Mouse (Mus musculus): ENCODE results near the gene Zc3h7b. TPM values are rescaled to one million over a fixed set of nuclear protein-coding genes. Genes with fewer than 3 reads are reported as not detected.
"Not testable (repeated sequence)": the region's sequence is repeated elsewhere in the genome, so short reads cannot be mapped to it uniquely, and the experiment has no call there.

Zc3h7b gene
- total RNA-seq, 4 experiments from 2014 or later, result 66.3 to 109 (median 89.1) TPM

DNA sequence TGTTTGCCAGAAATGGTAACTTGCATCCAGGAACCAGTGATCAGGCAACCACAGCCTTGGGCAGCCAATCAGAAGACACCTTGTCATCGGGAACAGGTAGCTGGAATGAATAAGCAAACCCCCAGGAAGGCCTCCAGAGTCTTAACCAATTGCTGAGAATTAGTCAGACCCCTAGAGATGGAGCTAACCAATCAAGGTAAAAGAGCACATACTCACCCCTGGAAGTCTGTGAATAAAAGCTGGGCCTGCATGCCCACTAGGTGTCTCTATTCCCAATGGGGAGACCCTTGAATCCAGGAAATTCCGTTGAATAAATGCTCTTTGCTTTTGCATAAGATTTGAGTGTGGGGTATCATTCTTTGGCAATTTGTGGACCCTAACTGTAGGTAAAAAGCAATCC is 4.9 kb upstream of the Zc3h7b start:
- DNase-seq, result no peak

GRCm38 (mm10) chr15:81742368-81742767 is 2.5 kb upstream of the Zc3h7b start:
- not testable (repeated sequence) for DNase-seq

DNA sequence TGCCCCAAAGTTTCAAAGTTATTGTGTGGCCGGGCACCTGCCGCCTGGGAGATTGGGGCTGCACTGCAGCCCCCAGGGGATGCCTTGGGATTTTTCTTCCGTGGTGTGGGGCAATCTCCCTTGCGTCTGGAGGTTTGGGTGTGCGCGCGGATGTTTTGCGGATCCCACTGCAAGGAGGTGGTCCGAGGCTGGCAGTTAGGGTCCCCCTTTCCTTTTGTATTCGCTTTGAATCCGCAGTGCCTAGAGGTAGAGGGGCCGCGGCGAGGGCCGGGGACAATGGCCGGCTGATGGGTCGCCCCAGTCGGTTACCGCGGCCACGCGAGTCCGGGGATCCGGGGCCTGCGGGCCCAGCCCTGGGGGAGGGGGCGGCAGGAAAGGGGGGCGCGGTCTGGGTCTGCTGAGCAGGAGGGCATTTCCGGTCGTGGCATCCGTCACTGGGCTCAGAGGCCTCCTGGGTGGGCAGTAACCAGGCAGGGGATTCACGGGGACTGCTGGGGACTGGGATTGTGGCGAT is 801 bp downstream of the Zc3h7b start:
- DNase-seq, result peak; percentile 39

- DNase-seq, result no peak
Observed at GRCm38 (mm10) chr15:81749742-81750141, 4.9 kb downstream of the Zc3h7b start.

GRCm38 (mm10) chr15:81753669-81754068 is 8.8 kb downstream of the Zc3h7b start:
- no peak for DNase-seq

DNA sequence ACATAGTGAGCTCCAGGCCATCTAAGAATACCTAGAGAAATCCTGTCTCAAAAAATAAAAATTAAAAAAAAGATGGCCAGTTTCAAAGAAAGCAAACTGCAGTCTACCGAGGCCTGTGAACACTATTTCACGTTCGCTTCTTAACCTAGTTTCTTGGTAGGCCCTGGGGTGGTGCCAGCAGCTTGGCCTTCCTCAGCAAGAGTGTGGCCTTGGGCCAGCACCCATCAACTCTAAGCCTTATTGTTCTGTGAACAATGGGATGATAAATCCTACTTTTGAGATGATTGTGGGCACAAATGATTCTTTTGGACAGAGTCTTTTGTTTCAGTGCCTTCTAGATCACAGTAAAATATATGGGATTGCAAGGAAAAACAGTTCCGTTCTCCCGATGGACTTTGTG is 13.8 kb downstream of the Zc3h7b start:
- DNase-seq, result peak; percentile 42

GRCm38 (mm10) chr15:81759542-81759941 is 14.7 kb downstream of the Zc3h7b start:
- no peak for DNase-seq

GRCm38 (mm10) chr15:81760361-81761079 is 15.7 kb downstream of the Zc3h7b start:
- DNase-seq, result no peak

- DNase-seq, result no peak
Observed at GRCm38 (mm10) chr15:81761381-81761780, 16.5 kb downstream of the Zc3h7b start.

GRCm38 (mm10) chr15:81761959-81762358 is 17.1 kb downstream of the Zc3h7b start:
- no peak for DNase-seq

DNA sequence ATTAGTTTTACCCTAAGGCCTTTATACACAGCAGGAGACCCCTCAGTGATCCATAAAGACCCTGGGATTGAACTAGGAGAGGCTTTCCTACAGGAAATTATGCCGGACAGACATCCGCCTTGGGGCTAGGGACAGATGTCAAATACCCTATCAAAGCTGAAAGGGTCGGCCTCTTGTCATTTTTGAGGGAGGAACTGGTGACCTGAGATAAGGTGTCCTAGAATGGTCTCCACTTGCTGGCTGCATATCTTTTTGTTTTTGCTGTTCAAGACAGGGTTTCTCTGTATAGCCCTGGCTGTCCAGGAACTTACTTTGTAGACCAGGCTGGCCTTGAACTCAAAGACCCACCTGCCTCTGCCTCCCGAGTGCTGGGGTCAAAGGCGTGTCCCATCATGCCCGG is 19.7 kb downstream of the Zc3h7b start:
- DNase-seq, result no peak

GRCm38 (mm10) chr15:81765651-81766050 is 20.8 kb downstream of the Zc3h7b start:
- no peak for DNase-seq

DNA sequence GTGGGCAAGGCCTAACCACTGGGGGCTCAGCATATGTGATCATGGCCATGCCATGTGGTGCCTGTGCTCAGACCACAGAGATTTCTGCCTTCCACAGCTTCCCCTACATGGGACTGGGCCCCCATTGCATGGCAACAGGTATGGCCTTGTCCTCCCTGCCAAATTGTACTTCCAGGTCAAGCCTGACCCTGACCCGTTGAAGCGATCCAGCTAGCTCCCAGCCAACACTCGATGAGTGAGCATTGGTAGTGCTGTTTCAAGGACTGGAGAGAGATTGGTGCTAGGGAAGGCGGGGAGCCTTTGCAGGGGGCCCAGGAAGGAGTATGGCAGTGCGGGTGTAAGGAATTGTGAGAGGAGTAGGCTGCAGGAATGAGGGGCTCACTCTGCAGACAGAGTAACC is 21.6 kb downstream of the Zc3h7b start:
- peak; percentile 53 for DNase-seq

DNA sequence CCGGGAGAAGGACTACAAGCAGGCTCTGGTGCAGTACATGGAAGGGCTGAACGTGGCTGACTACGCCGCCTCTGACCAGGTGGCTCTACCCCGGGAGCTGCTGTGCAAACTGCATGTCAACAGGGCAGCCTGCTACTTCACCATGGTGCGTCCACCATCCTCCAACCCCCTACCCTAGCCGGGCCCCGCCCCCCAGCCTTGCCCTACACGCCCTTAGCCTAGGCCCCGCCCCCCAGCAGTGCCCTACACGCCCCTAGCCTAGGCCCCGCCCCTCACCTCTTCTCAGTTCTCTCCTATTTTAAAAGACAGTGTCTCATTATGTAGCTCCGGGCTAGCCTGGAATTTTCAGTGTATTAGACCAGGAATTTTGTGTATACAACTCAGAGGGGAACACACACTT is 24.2 kb downstream of the Zc3h7b start:
- DNase-seq, result no peak

- DNase-seq, result no peak
Observed at GRCm38 (mm10) chr15:81772431-81773120, 27.7 kb downstream of the Zc3h7b start.

GRCm38 (mm10) chr15:81774505-81775171 is 29.8 kb downstream of the Zc3h7b start:
- DNase-seq, result peak; percentile 87

DNA sequence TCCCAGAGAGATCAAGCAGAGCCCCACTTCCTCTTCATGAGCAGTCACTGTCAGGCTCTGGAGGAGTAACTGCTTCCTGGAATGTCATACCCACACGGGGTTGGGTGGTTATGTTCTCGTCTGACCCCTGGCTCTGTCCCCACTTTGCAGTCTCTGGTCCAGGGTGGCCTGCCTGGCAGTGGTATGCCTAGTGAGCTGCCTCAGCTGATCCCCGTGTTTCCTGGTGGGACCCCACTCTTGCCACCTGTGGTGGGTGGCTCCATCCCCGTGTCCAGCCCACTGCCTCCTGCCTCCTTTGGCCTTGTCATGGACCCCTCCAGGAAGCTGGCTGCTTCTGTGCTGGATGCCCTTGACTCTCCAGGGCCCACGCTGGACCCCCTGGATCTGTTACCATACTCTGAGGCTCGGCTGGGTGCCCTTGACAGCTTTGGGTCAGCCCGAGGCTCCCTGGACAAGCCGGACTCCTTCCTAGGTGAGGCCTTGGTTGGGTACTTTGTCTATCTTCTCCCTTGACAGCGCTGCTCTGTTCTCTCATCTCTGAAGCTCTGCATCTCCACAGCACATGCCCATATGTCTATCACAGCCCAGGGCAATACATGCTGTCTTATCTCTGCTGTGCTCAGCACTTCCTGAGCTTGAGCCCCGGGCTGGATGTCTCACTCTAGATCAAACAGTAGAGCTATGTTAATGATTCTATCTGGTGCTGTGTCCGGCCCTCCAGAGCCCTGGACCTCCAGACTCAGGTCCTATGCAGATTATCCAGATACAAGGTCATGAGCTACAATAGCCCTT is 32.0 kb downstream of the Zc3h7b start:
- DNase-seq, result no peak

GRCm38 (mm10) chr15:81781816-81782215 is 37.0 kb downstream of the Zc3h7b start:
- no peak for DNase-seq

GRCm38 (mm10) chr15:81784762-81785161 is 39.9 kb downstream of the Zc3h7b start:
- DNase-seq, result no peak

DNA sequence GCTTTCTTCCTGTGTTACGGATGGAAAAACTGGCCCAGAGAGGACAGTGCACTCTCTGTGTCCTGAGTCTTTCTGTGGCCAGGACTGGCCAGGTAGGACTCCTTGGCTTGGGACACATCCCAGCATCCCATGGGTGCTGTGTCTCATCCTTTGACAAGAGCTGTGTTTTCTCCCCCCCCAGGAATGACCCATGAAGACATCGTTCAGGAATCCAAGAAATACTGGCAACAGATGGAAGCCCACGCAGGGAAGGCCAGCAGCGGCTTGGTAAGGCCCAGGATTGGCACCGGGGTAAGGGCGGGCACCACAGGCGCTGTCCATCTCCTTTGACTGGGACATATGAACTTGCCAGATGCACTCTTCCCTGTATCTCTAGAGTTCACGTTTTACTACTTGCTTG is 40.8 kb downstream of the Zc3h7b start:
- DNase-seq, result no peak

GRCm38 (mm10) chr15:81787525-81787924 is 42.7 kb downstream of the Zc3h7b start:
- DNase-seq, result no peak

- DNase-seq, result no peak
Observed at GRCm38 (mm10) chr15:81792444-81792843, 47.6 kb downstream of the Zc3h7b start.

- DNase-seq, result no peak
Observed at GRCm38 (mm10) chr15:81796228-81796627, 51.4 kb downstream of the Zc3h7b start.

All from adrenal gland, adult 8-10 months (tissue).